Mouse (Mus musculus): Measurements from ENCODE around the gene Taf4. TPM values are rescaled to one million over a fixed set of nuclear protein-coding genes. Genes with fewer than 3 reads are reported as not detected.

Taf4 gene
- polyA plus RNA-seq, 1 experiment from 2014 or later = 4.2 TPM

DNA sequence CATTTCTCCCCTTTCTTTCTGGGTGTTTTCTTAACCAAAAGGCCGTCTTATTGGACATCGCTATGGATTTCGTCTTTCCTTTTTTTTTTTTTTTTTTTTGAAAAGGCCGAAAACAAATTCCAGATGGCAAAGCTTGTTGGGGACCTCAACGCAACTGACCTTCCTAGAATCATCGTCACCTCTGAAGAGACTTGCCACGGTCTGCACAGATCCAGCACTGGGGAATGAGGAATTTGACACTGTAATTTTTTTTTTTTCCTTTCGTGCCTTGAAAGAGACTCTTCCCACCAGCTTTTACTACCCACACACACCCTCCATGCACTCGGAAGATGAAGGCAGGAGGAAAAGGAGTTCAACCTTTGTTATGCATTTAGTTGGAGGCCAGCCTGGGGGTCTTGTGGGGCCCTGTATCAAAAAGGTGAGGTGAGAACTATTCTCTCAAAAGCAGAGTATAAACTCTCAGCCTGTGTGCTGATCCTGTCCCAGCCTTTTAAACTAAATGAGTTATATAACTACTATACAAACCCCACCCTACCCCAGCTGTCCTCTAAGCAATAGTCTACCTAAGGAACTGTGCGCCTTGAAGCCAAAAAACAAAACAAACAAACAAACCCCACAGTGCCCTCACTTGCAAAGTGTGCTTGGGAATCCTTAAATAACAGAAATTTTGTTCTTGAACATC, 1.0 kb upstream of the Taf4 start:
- WGBS = 11% methylated on average over 10 of the region's 10 CpGs
- Histone ChIP-seq H3K4me3 (peak overlapping the region; percentile 89), H3K9me3 (no peaks in the 10 kb centered on the region), H3K36me3 (replicated peaks) (no peaks in the 10 kb centered on the region), H3K4me1 (peaks cover 41% of the 10 kb centered on the region), H3K27ac (peak overlapping the region; percentile 98), H3K27me3 (ENCODE audit: poor library complexity, severe bottlenecking) (no peaks in the 10 kb centered on the region)
- no peak for DNase-seq (ENCODE audit: extremely low spot score, low spot score)

DNA sequence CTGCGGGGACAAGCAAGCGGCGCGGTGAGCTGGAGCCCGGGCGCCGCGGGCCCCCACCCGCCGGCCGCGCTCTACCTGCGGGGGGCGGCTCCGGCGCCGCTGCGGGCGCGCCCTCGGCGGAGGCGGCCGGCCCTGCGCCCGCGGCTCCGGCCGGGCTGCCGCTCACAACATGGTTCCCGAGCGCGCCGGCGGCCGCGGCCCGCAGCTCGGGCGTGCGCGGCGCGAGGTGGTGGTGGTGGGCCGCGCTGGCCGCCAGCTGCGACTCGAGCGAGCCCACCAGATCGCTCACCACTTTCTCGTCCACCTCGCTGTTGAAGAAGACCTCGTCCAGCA, 185 bp downstream of the Taf4 start:
- Histone ChIP-seq H3K27me3 (ENCODE audit: poor library complexity, severe bottlenecking) (no peaks in the 10 kb centered on the region), H3K27ac (peak overlapping the region; percentile 98), H3K36me3 (replicated peaks) (no peaks in the 10 kb centered on the region), H3K4me1 (peaks cover 53% of the 10 kb centered on the region), H3K4me3 (peak overlapping the region; percentile 89), H3K9me3 (no peaks in the 10 kb centered on the region)
- 7% methylated on average over 53 of the region's 54 CpGs for WGBS
- no peak for DNase-seq (ENCODE audit: extremely low spot score, low spot score)

DNA sequence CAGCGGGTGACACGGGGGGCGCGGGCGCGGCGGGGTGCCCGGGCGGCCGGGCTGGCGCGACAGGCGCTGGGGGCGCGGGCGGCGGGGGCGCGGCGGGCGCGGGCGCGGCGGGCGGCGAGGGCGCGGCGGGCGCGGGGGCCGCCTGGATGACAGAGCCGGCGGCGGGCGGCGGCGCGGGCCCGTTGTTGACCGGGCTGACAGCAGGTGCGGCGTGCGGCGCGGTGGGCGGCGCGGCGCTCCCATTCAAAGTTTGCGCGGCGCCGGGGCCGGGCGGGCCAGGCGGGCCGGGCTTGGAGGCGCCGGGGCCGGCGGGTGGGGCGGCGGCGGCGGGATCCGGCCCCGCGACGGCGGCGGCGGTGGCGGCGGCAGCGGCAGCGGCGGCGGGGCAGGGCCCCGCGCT, 595 bp downstream of the Taf4 start:
- H3K27me3 ChIP-seq (ENCODE audit: poor library complexity, severe bottlenecking) = no peaks in the 10 kb centered on the region
- no peak for DNase-seq (ENCODE audit: extremely low spot score, low spot score)
- H3K36me3 ChIP-seq (replicated peaks) = no peaks in the 10 kb centered on the region
- WGBS = 15% methylated on average over 80 of the region's 82 CpGs
- H3K4me1 ChIP-seq = peaks cover 57% of the 10 kb centered on the region
- H3K27ac ChIP-seq = peak overlapping the region; percentile 98
- H3K9me3 ChIP-seq = no peaks in the 10 kb centered on the region
- H3K4me3 ChIP-seq = peak overlapping the region; percentile 89

DNA sequence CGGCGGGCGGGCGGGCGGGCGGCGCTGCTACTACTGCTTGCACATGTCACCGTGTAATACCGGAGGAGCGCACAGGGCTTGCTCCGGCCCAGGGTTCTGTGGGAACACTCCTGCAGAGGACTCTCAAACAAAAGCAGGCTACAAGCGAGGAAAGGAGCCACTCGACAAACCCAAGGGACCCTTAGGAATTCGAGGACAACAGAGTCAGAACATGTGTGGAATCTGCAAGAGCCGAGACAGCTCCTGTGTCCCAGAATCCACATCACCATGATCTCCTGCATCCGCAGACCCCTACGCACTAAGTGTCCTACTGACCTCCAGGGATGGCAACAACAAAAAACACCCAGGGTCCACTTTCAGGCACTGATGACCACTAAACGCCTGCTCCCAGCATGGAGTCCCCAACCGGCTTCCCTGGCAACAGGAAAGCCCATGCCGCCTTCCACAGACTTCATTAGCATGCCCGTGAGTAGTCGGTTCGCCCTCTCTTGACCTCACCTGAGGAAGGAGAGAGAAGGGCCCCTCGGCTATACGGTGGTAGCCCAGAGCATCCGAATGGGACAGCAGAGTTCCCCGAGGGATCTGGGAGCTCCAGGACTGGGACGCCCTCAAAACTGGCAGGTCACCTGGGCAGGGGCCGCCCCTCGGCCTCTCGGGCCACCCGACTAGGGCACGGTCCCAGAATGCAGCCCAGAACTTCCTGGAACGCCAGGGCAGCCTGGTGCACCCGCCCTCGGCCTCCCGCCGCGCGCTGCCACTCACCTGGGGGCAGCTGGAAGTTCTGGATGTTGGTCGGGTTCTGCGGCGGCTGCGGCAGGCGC, 1.6 kb downstream of the Taf4 start:
- Histone ChIP-seq H3K9me3 (no peaks in the 10 kb centered on the region), H3K4me1 (peaks cover 66% of the 10 kb centered on the region), H3K4me3 (peak overlapping the region; percentile 89), H3K27ac (peak overlapping the region; percentile 76), H3K36me3 (replicated peaks) (no peaks in the 10 kb centered on the region), H3K27me3 (ENCODE audit: poor library complexity, severe bottlenecking) (no peaks in the 10 kb centered on the region)
- 3% methylated on average over 45 of the region's 45 CpGs for WGBS
- DNase-seq (ENCODE audit: extremely low spot score, low spot score) = peak; percentile 32

DNA sequence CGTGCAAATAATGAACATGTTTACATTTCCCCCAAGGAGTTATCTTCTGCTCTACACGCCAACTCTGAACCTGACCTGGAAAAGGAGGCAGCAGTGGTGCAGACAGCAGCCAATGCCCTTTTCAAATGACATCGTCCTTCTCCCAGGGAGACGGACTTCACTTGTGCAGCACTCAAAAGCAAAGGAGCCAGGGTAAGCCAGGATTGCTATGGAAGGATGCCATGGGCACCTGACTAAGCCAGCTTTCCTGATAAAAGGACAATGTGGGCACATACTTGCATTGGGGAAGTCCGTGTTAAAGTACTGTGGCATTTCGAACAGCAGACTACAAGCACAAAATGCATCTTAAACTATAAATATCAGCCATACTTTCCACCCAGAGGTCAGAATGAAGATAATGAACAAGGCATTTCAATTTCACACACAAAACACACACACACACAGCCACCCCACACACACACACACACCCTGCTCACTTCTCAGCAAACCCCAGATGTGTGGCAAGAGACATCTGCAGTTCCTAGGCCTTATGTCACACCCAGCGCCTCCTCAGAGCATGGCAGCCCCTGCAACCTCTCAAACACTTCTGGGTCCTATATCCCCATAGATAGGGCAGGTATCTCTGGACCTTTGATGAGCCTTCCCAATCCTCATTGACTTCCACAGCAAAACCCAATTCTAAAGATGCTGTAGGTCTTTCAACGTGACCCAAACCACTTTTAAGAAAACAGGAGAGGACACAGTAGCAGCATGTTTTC, 2.4 kb downstream of the Taf4 start:
- no peaks in the 10 kb centered on the region for H3K27me3 ChIP-seq (ENCODE audit: poor library complexity, severe bottlenecking)
- 45% methylated on average over 8 of the region's 8 CpGs for WGBS
- H3K4me1 ChIP-seq = peaks cover 74% of the 10 kb centered on the region
- no peaks in the 10 kb centered on the region for H3K36me3 ChIP-seq (replicated peaks)
- no peak overlapping the region for H3K27ac ChIP-seq
- no peak for DNase-seq (ENCODE audit: extremely low spot score, low spot score)
- no peaks in the 10 kb centered on the region for H3K9me3 ChIP-seq
- peak overlapping the region; percentile 89 for H3K4me3 ChIP-seq

DNA sequence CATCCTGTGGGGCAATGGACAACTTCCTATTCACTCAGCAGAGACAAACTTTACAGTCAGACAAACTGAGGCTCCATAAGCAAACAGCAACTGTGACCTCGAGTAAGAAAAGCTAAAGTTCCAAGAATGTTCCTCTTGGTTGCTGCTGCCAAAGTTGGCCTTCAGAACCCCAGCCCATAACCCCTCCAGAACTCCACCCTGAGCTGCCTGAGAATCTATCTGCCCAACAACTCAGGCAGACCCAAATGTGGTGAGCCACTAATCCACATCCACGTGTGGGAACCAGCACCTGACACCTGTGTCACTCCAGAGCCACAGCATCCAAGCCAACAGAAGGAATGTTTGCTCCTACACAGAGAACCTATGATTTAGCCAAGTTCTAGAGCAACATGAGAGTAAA, 4.0 kb downstream of the Taf4 start:
- 76% methylated on average over 2 of the region's 2 CpGs for WGBS
- H3K4me3 ChIP-seq = no peak overlapping the region
- no peaks in the 10 kb centered on the region for H3K27me3 ChIP-seq (ENCODE audit: poor library complexity, severe bottlenecking)
- H3K4me1 ChIP-seq = peaks cover 76% of the 10 kb centered on the region
- H3K36me3 ChIP-seq (replicated peaks) = no peaks in the 10 kb centered on the region
- H3K27ac ChIP-seq = no peak overlapping the region
- H3K9me3 ChIP-seq = no peaks in the 10 kb centered on the region
- no peak for DNase-seq (ENCODE audit: extremely low spot score, low spot score)

DNA sequence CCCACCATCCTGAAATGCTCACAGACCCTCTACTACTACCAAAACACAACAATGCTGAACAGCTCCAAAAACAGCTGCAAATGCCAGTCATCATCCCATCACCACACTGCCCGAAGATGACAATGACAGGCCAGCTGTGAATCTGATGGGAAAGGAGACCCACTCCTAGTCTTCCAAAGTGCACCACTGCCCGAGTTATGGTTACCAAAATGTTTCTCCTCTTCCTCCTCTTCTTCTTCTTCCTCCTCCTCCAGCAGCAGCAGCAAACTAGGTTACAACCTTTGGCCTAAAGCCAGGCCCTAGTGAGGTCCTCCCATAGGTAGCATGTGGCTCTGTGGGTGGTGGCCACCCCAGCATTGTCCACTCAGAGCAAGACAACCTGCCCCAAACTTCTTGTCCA, 4.6 kb downstream of the Taf4 start:
- no peaks in the 10 kb centered on the region for H3K9me3 ChIP-seq
- peaks cover 80% of the 10 kb centered on the region for H3K4me1 ChIP-seq
- no peak overlapping the region for H3K27ac ChIP-seq
- H3K36me3 ChIP-seq (replicated peaks) = no peaks in the 10 kb centered on the region
- no peak overlapping the region for H3K4me3 ChIP-seq
- 87% methylated on average over 2 of the region's 2 CpGs for WGBS
- no peaks in the 10 kb centered on the region for H3K27me3 ChIP-seq (ENCODE audit: poor library complexity, severe bottlenecking)
- no peak for DNase-seq (ENCODE audit: extremely low spot score, low spot score)

DNA sequence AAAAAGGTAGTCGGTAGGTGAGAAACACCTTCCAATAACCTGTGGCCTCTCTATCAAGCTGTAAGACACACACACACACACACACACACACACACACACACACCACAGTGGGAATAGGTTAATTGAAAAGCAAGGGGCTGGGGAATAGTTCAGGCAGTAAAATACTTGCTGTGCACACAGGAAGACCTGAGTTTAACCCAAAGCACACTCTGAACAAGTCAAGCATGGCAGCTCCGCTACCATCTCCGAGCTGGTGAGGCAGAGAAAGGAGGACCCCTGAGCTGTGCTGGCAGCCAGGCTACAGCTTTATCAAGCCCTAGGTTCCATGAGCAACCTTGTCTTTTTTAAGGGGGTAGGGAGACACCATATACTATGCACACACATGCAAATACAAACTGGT, 7.3 kb downstream of the Taf4 start:
- Histone ChIP-seq H3K36me3 (replicated peaks) (no peaks in the 10 kb centered on the region), H3K4me1 (peaks cover 84% of the 10 kb centered on the region), H3K27me3 (ENCODE audit: poor library complexity, severe bottlenecking) (no peaks in the 10 kb centered on the region), H3K4me3 (no peak overlapping the region), H3K27ac (no peak overlapping the region; the same call in 1 of the 2 replicates), H3K9me3 (no peaks in the 10 kb centered on the region)
- no peak for DNase-seq (ENCODE audit: extremely low spot score, low spot score)
- 65% methylated on average over 3 of the region's 3 CpGs for WGBS

DNA sequence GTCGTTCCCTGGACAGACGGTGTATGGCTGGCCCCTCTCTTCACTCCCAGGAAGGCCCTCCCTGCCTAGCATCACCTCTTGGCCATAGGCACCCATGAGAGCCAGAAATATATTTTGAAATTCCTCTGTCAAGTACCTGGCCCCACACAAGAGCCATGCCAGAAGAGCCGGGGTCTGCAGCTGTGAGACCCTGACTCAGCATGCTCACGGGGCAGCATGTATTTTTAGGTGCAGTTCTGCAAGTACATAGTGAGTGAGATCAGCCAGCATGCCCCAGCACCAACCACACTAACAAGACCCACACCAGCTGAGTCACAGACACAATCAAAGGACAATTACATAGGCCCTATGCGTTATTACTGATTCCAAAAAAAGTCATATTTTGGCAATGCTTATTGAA, 8.8 kb downstream of the Taf4 start:
- H3K27ac ChIP-seq = no peak overlapping the region
- no peak overlapping the region for H3K4me3 ChIP-seq
- DNase-seq (ENCODE audit: extremely low spot score, low spot score) = no peak
- H3K9me3 ChIP-seq = no peaks in the 10 kb centered on the region
- H3K27me3 ChIP-seq (ENCODE audit: poor library complexity, severe bottlenecking) = no peaks in the 10 kb centered on the region
- H3K4me1 ChIP-seq = peaks cover 75% of the 10 kb centered on the region
- no peaks in the 10 kb centered on the region for H3K36me3 ChIP-seq (replicated peaks)
- 88% methylated on average over 5 of the region's 5 CpGs for WGBS

DNA sequence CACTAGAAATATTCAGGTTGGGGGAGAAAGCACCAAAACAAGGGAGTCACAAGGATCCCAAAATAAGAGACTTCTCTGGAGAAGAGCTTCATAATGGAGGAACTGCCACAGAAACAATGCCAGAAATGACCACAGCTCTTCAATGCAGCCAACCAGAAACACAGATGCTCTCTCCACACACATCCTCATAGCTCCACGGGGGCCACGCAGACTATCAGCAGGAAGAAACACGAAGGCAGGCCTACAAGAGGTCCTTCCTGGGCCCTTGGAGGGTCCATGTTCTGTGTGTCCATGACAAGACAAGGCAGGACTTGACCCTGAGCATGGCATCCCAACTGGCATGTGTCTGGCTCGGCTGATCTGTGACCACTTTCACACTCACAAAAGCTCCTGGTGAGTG, 15.0 kb downstream of the Taf4 start:
- Histone ChIP-seq H3K4me1 (peaks cover 55% of the 10 kb centered on the region), H3K9me3 (no peaks in the 10 kb centered on the region)
- 85% methylated on average over 4 of the region's 4 CpGs for WGBS

DNA sequence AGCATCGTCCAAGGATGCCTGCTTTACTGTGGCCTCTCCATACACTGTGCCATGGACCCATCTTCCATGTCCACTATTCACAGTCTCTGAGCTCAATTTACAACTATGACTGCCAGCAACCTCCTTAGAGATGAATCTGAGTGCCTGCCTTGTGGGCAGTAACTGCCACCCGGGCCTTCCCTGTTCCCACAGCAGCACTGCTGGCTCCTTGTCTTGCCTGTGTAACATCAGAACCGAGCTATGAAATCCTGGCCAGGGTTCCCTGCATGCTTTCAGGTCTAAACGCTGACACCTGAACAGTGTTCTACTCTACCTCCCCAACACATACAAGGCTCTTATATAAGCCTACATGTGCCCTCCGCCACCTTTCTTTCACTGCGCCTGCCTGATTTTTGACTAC, 16.1 kb downstream of the Taf4 start:
- H3K4me1 ChIP-seq = peaks cover 45% of the 10 kb centered on the region
- H3K9me3 ChIP-seq = no peaks in the 10 kb centered on the region
- H3K27ac ChIP-seq = no peak overlapping the region
- H3K4me3 ChIP-seq = no peak overlapping the region
- no peak for DNase-seq (ENCODE audit: extremely low spot score, low spot score)
- no peaks in the 10 kb centered on the region for H3K27me3 ChIP-seq (ENCODE audit: poor library complexity, severe bottlenecking)
- H3K36me3 ChIP-seq (replicated peaks) = no peaks in the 10 kb centered on the region
- WGBS = 87% methylated on average over 6 of the region's 6 CpGs

More for the DNA sequence above, 15.0 kb downstream of the Taf4 start:
- H3K27me3 ChIP-seq (ENCODE audit: poor library complexity, severe bottlenecking) = no peaks in the 10 kb centered on the region
- H3K36me3 ChIP-seq (replicated peaks) = no peaks in the 10 kb centered on the region
- 0 out of 2 replicates have a peak overlapping the region, but pooled peaks have one; percentile 25 for H3K27ac ChIP-seq
- H3K4me3 ChIP-seq = no peak overlapping the region
- DNase-seq (ENCODE audit: extremely low spot score, low spot score) = no peak

DNA sequence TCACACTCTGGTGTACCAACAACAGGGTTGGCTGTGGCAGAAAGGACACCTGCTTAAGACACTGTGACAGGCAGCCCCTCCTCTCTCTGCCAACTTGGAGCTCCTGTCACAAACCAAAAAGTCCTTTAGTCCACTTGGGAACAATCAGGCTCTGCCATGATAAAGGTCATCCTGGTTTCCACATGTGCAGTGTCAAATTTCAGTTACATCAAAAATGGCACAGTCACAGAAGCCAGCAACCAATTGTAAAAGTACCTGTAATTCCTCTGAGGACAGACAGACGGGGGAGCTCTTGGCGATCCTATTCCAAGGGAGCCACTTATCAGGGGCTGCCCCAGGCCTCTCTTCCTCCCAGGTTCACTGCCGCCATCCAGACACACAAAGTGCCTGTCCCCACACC, 17.1 kb downstream of the Taf4 start:
- Histone ChIP-seq H3K36me3 (replicated peaks) (no peaks in the 10 kb centered on the region), H3K27ac (no peak overlapping the region), H3K27me3 (ENCODE audit: poor library complexity, severe bottlenecking) (no peaks in the 10 kb centered on the region), H3K4me1 (peaks cover 43% of the 10 kb centered on the region), H3K4me3 (no peak overlapping the region), H3K9me3 (no peaks in the 10 kb centered on the region)
- WGBS = 40% methylated on average over 3 of the region's 3 CpGs
- no peak for DNase-seq (ENCODE audit: extremely low spot score, low spot score)
